Mouse (Mus musculus) heart, embryonic 14.5 days (tissue): ENCODE measurements around the gene Icosl. TPM values are rescaled to one million over a fixed set of nuclear protein-coding genes. Genes with fewer than 3 reads are reported as not detected.
"Not testable (repeated sequence)": the region's sequence is repeated elsewhere in the genome, so short reads cannot be mapped to it uniquely, and the experiment has no call there.

Experiments used
- ATAC-seq: fragments of 200-750 bp; cut with Nextera tagmentation; 2 replicates; pipeline ENCODE4 v1.8.0; 2017; ENCODE audit warnings: low read depth, moderate TSS enrichment; ENCODE audit not compliant: insufficient number of reproducible peaks, insufficient read depth, low FRiP score
- H3K27ac ChIP-seq, 2 experiments: fragments of 200-500 bp in 1 of 2; fragments of 300-500 bp in 1 of 2; sonication (generic) in 1 of 2; replicated peaks in 1 of 2; 2 replicates each; pipeline ENCODE4 v1.5.1; 2012 to 2014; ENCODE audit warnings: low read depth in 2 of 2, low read length in 2 of 2, control low read depth in 1 of 2, mild to moderate bottlenecking in 1 of 2, mixed read lengths in 1 of 2; ENCODE audit not compliant: control insufficient read depth in 1 of 2, insufficient read depth in 1 of 2
- H3K27me3 ChIP-seq: fragments of 300-500 bp; sonication (generic); 2 replicates; pipeline ENCODE4 v1.6.1; 2014; ENCODE audit warnings: mild to moderate bottlenecking, low read length, control low read depth; ENCODE audit not compliant: control insufficient read depth, insufficient read depth
- H3K36me3 ChIP-seq: fragments of 300-500 bp; sonication (generic); 2 replicates; pipeline ENCODE4 v1.6.1; 2014; ENCODE audit warnings: mild to moderate bottlenecking, control low read depth, low read length, mixed read lengths; ENCODE audit not compliant: control insufficient read depth, insufficient read depth
- H3K4me1 ChIP-seq, 2 experiments: fragments of 200-500 bp in 1 of 2; fragments of 300-500 bp in 1 of 2; sonication (generic) in 1 of 2; 2 replicates each; pipeline ENCODE4 v1.6.1; 2012 to 2014; ENCODE audit warnings: low read length in 2 of 2, control low read depth in 1 of 2, mixed read lengths in 1 of 2; ENCODE audit not compliant: control insufficient read depth in 2 of 2, insufficient read depth in 2 of 2
- H3K4me2 ChIP-seq: fragments of 300-500 bp; sonication (generic); 2 replicates; pipeline ENCODE4 v1.6.1; 2014; ENCODE audit warnings: mild to moderate bottlenecking, low read length
- H3K4me3 ChIP-seq, 2 experiments: fragments of 200-500 bp in 1 of 2; fragments of 300-500 bp in 1 of 2; sonication (generic) in 1 of 2; 2 replicates each; pipeline ENCODE4 v1.5.1; 2012 to 2014; ENCODE audit warnings: low read length in 2 of 2, mild to moderate bottlenecking in 2 of 2, control low read depth in 1 of 2, low read depth in 1 of 2, moderate library complexity in 1 of 2; ENCODE audit not compliant: control insufficient read depth in 1 of 2, insufficient read depth in 1 of 2
- H3K9ac ChIP-seq: fragments of 300-500 bp; sonication (generic); 2 replicates; pipeline ENCODE4 v1.6.1; 2014; ENCODE audit warnings: mild to moderate bottlenecking, low read length
- H3K9me3 ChIP-seq: fragments of 300-500 bp; sonication (generic); 2 replicates; pipeline ENCODE4 v1.6.1; 2016; ENCODE audit warnings: low read length, control low read depth; ENCODE audit not compliant: control insufficient read depth
- WGBS: fragments of 180-500 bp; shearing (Covaris S2); extraction: QIAGEN DNeasy Blood & Tissue Kit; methylation state at CpG from one replicate; pipeline ENCODE4 v1.1.7; 2014; 5-methylcytosine and 5-hydroxymethylcytosine counted together
- polyA plus RNA-seq: library from polyadenylated mRNA; unstranded; fragments of >200 nt; fragmentation: Nextera tagmentation; extraction: Ambion mirVana; gene quantifications from 2 replicates; pipeline ENCODE4 v1.2.1, GENCODE M21; 2014

The Icosl gene
- polyA plus RNA-seq, 1 experiment from 2014 or later = 1.5 TPM

DNA sequence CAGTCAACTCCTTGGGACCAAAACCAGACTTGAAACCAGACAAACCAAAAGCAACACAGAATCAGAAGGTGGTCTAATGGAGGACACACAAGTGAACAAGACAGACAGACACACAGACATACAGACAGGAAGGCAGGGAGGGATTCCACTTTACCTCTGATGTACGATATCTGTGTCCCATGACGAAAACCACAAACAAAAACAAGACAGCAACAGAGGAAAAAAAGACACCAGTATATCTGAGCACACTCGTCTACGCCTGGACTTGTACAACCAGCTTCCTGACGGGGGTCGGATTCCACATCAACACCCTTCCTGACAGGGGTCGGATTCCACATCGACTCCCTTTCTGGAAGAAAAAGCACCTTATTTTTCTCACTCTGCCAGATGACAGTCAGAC is 56.0 kb downstream of the Icosl start:
- not testable (repeated sequence) for H3K9ac ChIP-seq

DNA sequence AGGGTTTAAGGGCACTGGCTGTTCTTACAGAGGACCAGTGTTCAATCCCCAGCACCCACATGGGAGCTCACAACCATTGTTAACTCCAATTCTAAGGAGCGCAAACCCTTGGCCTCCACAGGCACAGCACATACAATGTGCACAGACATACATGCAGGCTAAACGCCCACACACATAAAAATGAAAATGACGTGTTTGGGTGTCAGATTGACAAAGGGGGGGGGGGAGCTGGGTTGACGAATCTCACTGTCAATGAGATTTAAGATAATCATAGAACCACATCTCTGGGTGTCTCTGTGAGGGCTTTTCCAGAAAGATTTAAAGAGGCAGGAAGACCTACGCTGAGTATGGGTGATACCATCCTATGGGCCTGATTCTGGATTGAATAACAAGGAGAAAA is 57.2 kb downstream of the Icosl start:
- H3K9ac ChIP-seq = no peak overlapping the region
- H3K4me1 ChIP-seq = peaks cover 5 to 8% of the 10 kb centered on the region in 2 experiments; a peak in 3 of 4 replicates
- ATAC-seq = no peak
- 86% methylated on average over 5 of the region's 5 CpGs for WGBS
- no peak overlapping the region for H3K27ac ChIP-seq
- H3K9me3 ChIP-seq = no peaks in the 10 kb centered on the region
- H3K27me3 ChIP-seq = no peaks in the 10 kb centered on the region
- no peak overlapping the region for H3K4me2 ChIP-seq
- no peaks in the 10 kb centered on the region for H3K36me3 ChIP-seq
- H3K4me3 ChIP-seq = no peak overlapping the region

More for the DNA sequence above, 56.0 kb downstream of the Icosl start:
- H3K4me3 ChIP-seq, H3K9me3 ChIP-seq, H3K27ac ChIP-seq, H3K36me3 ChIP-seq, H3K4me1 ChIP-seq, H3K4me2 ChIP-seq, ATAC-seq, H3K27me3 ChIP-seq: not testable (repeated sequence)
- WGBS = 45% methylated on average over 8 of the region's 8 CpGs

DNA sequence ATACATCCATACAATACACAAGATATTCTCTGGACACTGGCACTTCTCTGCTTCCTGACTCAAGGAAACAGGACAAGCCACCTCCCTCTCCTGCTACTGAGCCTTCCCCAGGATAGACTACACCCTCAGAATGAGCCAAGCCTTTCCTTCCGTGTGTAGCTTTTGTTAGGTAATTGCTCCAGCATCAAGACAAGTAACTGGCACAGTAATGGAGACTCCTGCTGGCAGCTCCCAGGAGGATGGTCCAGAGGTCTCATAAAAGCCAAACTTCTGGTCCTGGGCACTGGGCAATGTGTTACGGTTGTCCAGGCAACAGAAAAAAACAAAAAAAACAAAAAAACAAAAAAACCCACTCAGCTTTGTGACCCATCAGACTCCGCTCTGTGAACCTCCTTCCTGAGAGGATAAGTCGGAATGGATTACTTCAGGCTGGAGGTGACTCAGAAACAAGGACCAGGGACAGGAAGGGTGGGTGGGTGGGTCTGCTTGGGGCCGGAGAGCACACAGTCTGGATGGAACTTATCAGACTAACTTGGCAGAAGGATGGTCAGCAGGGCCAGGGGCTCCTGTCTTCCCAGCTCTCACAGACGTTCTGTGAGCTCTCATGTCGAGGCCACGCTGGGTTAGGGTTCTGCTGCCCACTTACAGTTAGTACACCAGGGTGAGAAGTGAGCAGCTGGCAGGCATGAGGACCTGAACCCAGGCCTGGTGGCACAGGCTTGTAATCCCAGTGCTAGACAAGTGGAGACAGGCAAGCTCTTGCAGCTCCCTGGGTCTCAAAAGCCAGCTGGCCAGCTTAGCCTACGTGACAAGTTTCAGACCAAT is 58.2 kb downstream of the Icosl start:
- no peaks in the 10 kb centered on the region for H3K9me3 ChIP-seq
- H3K4me2 ChIP-seq = no peak overlapping the region
- no peaks in the 10 kb centered on the region for H3K36me3 ChIP-seq
- 0 out of 4 replicates have a peak overlapping the region, but pooled peaks of 1 of the 2 experiments have one; percentile 9 for H3K27ac ChIP-seq
- H3K9ac ChIP-seq = no peak overlapping the region
- H3K4me1 ChIP-seq = peaks cover 5 to 8% of the 10 kb centered on the region in 2 experiments; a peak in 3 of 4 replicates
- H3K27me3 ChIP-seq = no peaks in the 10 kb centered on the region
- 52% methylated on average over 9 of the region's 9 CpGs for WGBS
- peak; percentile 55; the same call in 1 of the 2 replicates for ATAC-seq
- H3K4me3 ChIP-seq = no peak overlapping the region

DNA sequence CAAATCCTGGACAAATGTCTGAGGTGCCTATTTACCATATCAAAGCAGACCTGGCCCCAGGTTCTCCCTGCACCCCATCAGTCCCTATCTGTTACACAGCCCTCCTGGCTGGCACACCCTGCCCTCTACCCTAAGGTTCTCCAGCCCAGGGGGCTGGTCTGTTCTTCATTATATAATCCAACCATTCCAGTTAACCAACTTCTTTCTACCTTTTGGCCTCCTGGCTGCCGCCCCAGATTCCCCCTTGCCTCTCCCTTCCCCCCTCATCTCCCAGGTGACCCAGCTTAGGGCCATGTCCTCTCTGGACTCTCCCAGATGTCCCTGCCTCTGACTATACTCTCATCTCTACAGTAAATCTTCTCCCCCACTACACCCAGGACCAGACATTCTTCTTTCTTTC is 58.8 kb downstream of the Icosl start:
- Histone ChIP-seq H3K27ac (no peak overlapping the region), H3K36me3 (no peaks in the 10 kb centered on the region), H3K9me3 (no peaks in the 10 kb centered on the region), H3K4me3 (no peak overlapping the region), H3K9ac (no peak overlapping the region), H3K4me2 (no peak overlapping the region), H3K4me1 (peaks cover 5 to 8% of the 10 kb centered on the region in 2 experiments; a peak in 3 of 4 replicates), H3K27me3 (no peaks in the 10 kb centered on the region)
- no peak for ATAC-seq
- WGBS = 73% methylated on average over 1 of the region's 1 CpGs

DNA sequence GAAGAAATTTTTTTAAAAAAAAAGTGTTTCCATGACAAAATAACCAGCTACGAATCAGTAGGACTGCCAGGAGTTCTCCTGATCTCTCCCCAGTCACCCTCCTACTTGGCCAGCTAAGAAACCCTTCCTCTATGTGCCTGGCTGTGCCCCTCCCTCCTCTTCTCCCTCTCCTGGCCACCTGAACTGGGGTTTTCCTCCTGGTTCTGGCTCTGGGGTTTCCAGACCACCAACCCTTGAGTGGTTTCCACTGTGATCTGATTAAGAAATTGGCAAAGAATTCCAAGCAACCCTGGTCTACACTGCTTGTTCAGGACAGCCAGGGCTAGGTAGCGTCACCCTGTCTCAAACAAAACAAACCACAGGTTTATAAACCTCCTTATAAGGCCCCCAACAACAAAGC is 59.5 kb downstream of the Icosl start:
- H3K4me2 ChIP-seq = no peak overlapping the region
- peaks cover 5 to 8% of the 10 kb centered on the region in 2 experiments; a peak in 3 of 4 replicates for H3K4me1 ChIP-seq
- H3K36me3 ChIP-seq = no peaks in the 10 kb centered on the region
- 74% methylated on average over 2 of the region's 2 CpGs for WGBS
- no peak overlapping the region for H3K9ac ChIP-seq
- H3K4me3 ChIP-seq = no peak overlapping the region
- no peak for ATAC-seq
- H3K9me3 ChIP-seq = no peaks in the 10 kb centered on the region
- H3K27ac ChIP-seq = no peak overlapping the region
- no peaks in the 10 kb centered on the region for H3K27me3 ChIP-seq

DNA sequence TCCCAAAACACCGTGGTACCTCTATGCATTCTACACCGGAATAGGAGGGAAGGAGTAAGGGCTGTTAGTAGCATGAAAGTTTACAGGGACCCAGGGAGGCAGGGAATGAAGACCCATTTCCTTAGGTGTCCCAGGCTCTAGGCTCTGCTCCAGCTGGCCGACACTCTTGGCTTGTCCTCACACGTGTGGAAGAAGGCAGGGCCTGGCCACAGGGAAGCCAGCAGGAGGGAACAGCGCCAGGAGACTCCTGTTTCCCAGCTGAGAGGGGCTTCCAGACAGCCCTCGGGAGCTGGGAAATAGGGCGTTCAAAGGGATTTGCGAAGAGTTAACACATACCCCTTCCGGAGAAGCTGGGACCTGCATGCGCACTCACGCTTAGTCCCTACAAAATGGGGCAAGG is 60.3 kb downstream of the Icosl start:
- H3K36me3 ChIP-seq = no peaks in the 10 kb centered on the region
- peaks cover 4 to 8% of the 10 kb centered on the region in 2 experiments for H3K4me1 ChIP-seq
- no peak for ATAC-seq
- 35% methylated on average over 11 of the region's 11 CpGs for WGBS
- H3K27me3 ChIP-seq = no peaks in the 10 kb centered on the region
- H3K4me3 ChIP-seq = no peak overlapping the region
- no peaks in the 10 kb centered on the region for H3K9me3 ChIP-seq
- no peak overlapping the region for H3K9ac ChIP-seq
- no peak overlapping the region for H3K4me2 ChIP-seq
- 0 out of 4 replicates have a peak overlapping the region, but pooled peaks of 1 of the 2 experiments have one; percentile 37 for H3K27ac ChIP-seq

DNA sequence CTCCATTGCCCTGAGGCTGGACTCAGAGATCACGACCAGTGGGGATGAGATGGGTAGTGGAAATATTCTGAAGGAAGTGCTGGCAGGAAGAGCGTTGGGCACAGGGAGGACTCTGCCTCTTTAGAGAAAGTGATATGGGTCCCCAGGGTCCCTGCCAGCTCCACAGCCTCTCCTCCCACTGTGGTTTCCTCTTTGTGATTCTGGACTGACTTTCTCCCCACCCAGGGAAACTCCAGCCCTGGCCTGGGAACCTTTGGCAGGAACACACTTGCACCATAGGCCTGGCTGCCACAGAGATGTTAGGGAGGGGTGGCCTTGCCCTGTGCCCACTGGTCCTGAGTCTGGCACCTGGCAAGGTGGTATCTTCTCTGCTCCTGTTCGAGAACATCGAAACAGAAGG is 60.9 kb downstream of the Icosl start:
- Histone ChIP-seq H3K36me3 (no peaks in the 10 kb centered on the region), H3K4me1 (peaks cover 7 to 11% of the 10 kb centered on the region in 2 experiments), H3K4me3 (no peak overlapping the region), H3K27me3 (no peaks in the 10 kb centered on the region), H3K9ac (no peak overlapping the region), H3K9me3 (no peaks in the 10 kb centered on the region), H3K4me2 (no peak overlapping the region), H3K27ac (0 out of 4 replicates have a peak overlapping the region, but pooled peaks of 1 of the 2 experiments have one; percentile 37)
- no peak for ATAC-seq
- 62% methylated on average over 4 of the region's 4 CpGs for WGBS
